Mouse (Mus musculus): ENCODE measurements around the gene Pdss2.
A peak's percentile ranks its signal among the peaks of the same experiment; 100 is the strongest.

DNA sequence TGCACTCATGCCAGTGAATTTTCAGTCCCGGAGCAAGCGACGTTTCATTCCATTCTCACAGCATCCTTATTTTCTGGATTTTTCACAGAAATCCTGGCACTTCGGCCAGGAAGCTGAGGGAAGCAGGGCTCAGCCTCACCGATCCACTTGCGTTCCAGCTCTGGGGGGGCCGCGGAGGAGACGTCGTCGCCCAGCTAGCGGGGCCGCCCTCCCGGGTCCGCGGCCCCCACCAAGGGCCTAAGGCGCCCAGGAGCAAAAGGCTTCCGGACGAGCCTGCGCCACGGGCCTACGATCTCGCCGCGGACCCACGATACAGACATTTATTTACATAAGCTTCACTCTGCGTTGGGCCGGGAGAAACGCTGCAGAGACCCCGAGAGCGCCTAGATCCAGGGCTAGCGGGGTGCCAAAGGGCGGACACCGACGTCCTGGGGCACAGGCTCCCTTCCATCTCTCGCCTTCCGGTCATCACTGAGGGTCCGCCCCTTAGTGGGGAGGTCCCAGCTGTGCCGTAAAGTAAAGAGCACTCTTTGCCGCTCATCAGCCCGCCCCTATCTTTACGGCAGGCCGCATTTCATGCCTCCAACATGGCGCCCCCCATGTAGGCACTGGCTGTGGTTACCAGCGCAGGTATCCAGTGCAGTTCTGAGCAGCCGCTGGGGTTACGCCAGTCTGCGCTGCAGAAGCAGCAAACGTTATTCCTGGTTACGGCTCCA is at the start of gene Pdss2:
- TF ChIP-seq CTCF (IDR thresholded peaks at IDR 0.05; ENCODE audit: insufficient read depth, low read length) (no peak), POLR2A (IDR thresholded peaks at IDR 0.05; ENCODE audit: borderline replicate concordance, extremely low read depth, low read depth, low read length) (peak; percentile 100)

Data from lung, adult 2 months (tissue).